Mouse (Mus musculus) heart, postnatal 14 days (tissue): Measurements from ENCODE around the gene Fam161a. TPM values are rescaled to one million over a fixed set of nuclear protein-coding genes. Genes with fewer than 3 reads are reported as not detected.

Source experiments
- DNase-seq, 2 experiments: peaks; one replicate each; pipeline ENCODE4 v3.0.0; 2021 to 2022
- intact Hi-C: fragments of 180-260 bp; cut with DNase I; formaldehyde crosslinking; loops from one replicate; pipeline ENCODE4 v1.15.1; 2025
- long read RNA-seq, 2 experiments: library from polyadenylated mRNA; stranded (forward); transcript quantifications; one replicate each; pipeline ENCODE4 v2.0.0; 2021
- total RNA-seq, 2 experiments: library from RNA; stranded (reverse); gene quantifications; 2 replicates each; pipeline ENCODE4 v1.2.3; 2021

Gene Fam161a
- total RNA-seq, result 1 to 10 TPM; 2.9 to 3.8 TPM
- long read RNA-seq, experiment 1, partial matches to known transcripts, result 0 of 3 reads
- long read RNA-seq, experiment 1, other reads (novel, unspliced or antisense), result 3 of 3 reads
- long read RNA-seq, experiment 2, partial matches to known transcripts, result 1 of 4 reads
- long read RNA-seq, experiment 2, other reads (novel, unspliced or antisense), result 3 of 4 reads

GRCm38 (mm10) chr11:23007481-23008180 lies at the start of gene Fam161a:
TSS of gene Fam161a (plus strand) at chr11:23007531.
- peak; percentile 61 to 76 for DNase-seq
- intact Hi-C loops, result loop anchor here (2.0 to 5.0 kb wide), 4 partner anchors 17 to 265 kb away; partner anchors contain the start of genes Cct4 and Xpo1

- no peak for DNase-seq
- intact Hi-C loops, result loop anchor here (2.0 to 5.0 kb wide), 4 partner anchors 101 to 327 kb away; no protein-coding TSS in a partner anchor
Observed at GRCm38 (mm10) chr11:22957791-22958374, 49.4 kb upstream of the Fam161a start.

GRCm38 (mm10) chr11:22962101-22962500 lies 45.2 kb upstream of the Fam161a start:
- no peak for DNase-seq
- intact Hi-C loops, result loop anchor here (10.0 kb wide), 1 partner anchor 737 kb away; no protein-coding TSS in a partner anchor

- no peak for DNase-seq
- intact Hi-C loops, result loop anchor here (10.0 kb wide), 1 partner anchor 740 kb away; no protein-coding TSS in a partner anchor
Observed at GRCm38 (mm10) chr11:22964401-22964800, 42.9 kb upstream of the Fam161a start.

GRCm38 (mm10) chr11:22965503-22965902 lies 41.8 kb upstream of the Fam161a start:
- intact Hi-C loops, result loop anchor here (10.0 kb wide), 1 partner anchor 741 kb away; no protein-coding TSS in a partner anchor
- no peak for DNase-seq

DNA sequence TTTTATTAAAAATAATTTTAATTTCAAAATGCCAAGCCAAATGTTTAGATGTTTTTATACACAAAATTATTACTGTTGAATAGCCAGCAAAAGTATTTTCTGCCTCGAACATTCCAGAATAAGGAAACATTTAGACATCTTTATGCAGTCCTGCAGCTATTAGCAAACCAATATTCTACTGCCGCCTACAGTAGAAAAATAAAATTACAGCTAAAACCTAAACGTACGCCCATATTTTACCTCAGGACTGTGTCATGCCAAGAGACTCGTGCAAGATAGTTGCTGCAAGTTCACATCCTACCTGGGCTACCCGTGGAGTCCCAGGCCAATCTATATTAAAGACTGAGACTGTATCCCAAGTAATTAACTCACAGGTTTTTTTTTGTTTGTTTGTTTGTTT lies 37.8 kb upstream of the Fam161a start:
- intact Hi-C loops, result loop anchor here (10.0 kb wide), 1 partner anchor 745 kb away; no protein-coding TSS in a partner anchor
- no peak for DNase-seq

GRCm38 (mm10) chr11:22970546-22970945 lies 36.8 kb upstream of the Fam161a start:
- no peak for DNase-seq
- intact Hi-C loops, result no loop called here

- peak; percentile 37 to 52 for DNase-seq
- intact Hi-C loops, result no loop called here
Observed at GRCm38 (mm10) chr11:22971835-22972709, 35.3 kb upstream of the Fam161a start, which contains the start of gene Zrsr1. TSS of gene Zrsr1 (plus strand) at chr11:22972005.

DNA sequence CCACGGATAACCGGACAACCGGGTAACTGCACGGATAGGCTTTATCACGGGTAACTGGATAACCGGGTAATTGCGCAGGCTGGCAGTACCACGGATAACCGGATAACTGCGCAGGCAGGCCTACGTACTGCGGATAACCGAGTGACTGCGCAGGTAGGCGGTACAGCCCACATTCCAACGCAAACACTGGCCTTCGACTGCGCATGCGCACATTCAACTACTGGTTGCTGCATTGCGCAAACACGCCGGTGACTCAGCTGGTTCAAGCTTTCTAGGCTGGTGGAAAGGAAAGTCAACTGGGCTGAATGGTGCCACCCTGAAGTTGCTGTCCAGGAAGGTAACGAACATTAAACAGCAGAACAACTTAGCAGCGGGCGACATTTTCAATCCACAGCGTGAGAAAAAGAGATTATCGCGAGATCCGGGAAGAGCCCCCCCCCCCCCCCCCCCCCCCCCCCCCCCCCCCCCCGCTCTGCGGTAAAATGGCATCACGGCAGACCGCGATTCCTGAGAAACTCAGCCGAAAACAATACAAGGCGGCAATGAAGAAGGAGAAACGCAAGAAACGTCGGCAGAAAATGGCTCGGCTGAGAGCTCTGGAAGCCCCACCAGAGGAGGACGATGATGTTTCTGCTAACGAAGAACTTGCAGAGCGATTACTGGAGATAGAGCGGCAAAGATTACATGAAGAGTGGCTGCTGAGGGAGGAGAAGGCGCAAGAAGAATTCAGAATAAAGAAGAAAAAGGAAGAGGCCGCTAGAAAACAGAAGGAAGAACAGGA lies 34.4 kb upstream of the Fam161a start:
- intact Hi-C loops, result no loop called here
- DNase-seq, result peak; percentile 75 to 82

DNA sequence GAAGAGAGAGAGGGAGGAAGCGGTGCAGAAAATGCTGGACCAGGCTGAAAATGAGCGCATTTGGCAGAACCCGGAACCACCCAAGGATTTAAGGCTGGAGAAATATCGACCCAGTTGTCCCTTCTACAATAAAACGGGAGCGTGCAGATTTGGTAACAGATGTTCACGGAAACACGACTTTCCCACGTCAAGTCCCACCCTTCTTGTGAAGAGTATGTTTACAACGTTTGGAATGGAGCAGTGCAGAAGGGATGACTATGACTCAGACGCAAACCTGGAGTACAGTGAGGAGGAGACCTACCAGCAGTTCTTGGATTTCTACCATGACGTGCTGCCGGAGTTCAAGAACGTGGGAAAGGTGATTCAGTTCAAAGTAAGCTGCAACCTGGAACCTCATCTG lies 33.7 kb upstream of the Fam161a start:
- intact Hi-C loops, result no loop called here
- no peak for DNase-seq

DNA sequence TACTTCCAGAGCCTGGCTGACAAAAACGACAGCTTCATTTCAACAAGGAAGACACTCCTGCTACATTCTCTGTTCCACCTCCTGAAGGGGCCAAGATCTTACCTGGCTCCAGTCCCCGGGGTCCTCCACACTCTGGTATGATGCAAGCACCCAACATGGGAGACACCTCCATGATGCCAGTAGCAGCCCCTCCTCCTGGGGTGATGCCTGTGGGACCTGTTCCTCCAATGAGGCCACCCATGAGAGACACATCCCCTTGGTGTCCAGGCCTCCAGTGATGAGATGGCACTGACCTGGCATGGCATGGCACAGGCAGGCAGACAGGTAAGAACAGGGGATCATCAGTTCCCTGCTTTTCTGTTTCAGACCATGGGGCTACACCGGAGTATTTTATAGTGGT lies 29.1 kb upstream of the Fam161a start:
- DNase-seq, result no peak
- intact Hi-C loops, result no loop called here

DNA sequence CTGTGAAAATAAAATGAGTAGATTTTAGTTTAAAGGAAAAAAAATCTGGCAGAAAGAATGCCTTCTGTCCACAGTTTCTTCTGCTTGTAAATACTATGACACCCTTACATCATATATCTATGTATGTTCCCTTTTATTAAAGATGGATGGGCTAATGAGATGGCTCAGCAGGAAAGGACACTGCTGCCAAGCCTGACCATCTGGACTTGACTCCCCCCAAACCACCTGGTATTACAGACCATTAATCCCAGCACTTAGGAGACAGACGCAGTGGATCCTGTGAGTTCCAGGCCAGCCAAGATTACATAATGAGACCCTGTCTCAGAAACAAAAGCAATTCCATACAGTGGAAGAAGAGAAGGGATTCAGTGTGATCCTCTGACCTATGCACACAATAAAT lies 28.6 kb upstream of the Fam161a start:
- intact Hi-C loops, result no loop called here
- DNase-seq, result no peak

DNA sequence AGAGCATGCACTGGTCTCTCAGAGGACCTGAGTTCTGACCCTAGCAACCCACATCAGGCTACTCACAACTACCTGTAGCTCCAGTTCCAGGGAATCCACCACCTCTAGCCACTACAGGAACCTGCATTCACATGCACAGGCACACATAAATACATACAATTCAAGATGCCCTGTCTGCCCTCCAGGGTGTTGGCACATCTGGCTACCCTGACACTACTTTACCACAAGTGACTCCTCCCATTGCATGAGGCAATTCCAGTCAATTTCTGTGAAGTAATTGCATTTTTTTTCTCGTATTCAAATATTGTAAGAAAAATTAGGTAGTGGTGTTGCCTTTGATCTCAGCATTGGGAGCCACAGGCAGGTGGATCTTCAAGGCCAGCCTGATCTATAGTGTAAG lies 28.1 kb upstream of the Fam161a start:
- DNase-seq, result no peak
- intact Hi-C loops, result no loop called here

- DNase-seq, result no peak
- intact Hi-C loops, result loop anchor here (10.0 kb wide), 3 partner anchors 466 to 584 kb away; partner anchors contain the start of genes Ahsa2 and Tmem17
Observed at GRCm38 (mm10) chr11:22981041-22981440, 26.3 kb upstream of the Fam161a start.

DNA sequence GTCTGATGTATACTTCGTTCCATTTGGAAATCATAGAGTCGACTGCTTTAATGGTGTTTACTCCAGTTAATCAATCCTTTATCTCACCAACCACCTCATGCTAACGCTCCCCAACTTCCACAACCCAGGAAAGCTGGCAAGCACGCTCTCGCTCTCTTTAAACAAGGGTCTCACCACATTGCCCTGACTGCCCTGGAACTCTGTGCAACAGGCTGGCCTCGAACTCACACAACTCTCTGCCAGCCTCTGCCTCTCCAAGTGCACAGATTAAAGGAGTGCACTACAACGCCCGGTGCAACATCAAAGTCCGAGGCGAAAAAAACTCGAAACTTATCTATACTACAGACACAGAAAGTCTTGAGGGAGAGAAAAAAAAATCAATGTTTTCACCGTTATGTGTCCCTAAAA lies 25.8 kb upstream of the Fam161a start:
- intact Hi-C loops, result loop anchor here (10.0 kb wide), 3 partner anchors 467 to 583 kb away; partner anchors contain the start of genes Ahsa2 and Tmem17
- DNase-seq, result peak in 1 of 2 experiments; percentile 35

- intact Hi-C loops, result loop anchor here (10.0 kb wide), 3 partner anchors 467 to 583 kb away; partner anchors contain the start of genes Ahsa2 and Tmem17
- DNase-seq, result peak; percentile 98 to 99
Observed at GRCm38 (mm10) chr11:22981984-22982757, 25.2 kb upstream of the Fam161a start, which contains the start of the genes Gm28048 and Commd1. TSS of gene Gm28048 (minus strand) at chr11:22982090. TSS of gene Commd1 (minus strand) at chr11:22982382.

GRCm38 (mm10) chr11:22982846-22983245 lies 24.5 kb upstream of the Fam161a start:
- DNase-seq, result no peak
- intact Hi-C loops, result loop anchor here (10.0 kb wide), 3 partner anchors 468 to 582 kb away; partner anchors contain the start of genes Ahsa2 and Tmem17

DNA sequence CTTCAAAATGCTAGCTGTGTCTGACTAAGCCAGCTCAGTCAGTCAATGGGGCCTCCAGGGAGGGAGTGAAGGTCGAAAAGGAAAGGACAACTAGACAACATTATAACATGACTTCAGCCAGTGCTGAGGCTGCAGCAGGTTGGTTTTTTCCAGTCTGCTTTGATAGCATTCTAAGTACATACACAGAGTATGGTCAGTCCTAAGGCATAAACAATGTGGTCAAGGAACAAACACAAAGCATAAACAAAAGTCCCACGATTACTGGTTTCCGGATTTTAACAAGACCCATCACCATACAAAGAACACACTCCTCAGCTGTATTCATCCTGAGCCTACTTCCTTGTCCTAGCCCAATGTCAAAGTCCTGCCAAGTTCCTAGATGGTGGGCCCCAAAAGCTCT lies 21.8 kb upstream of the Fam161a start:
- intact Hi-C loops, result loop anchor here (5.0 to 10.0 kb wide), 4 partner anchors 162 to 579 kb away; partner anchors contain the start of genes Ahsa2 and Tmem17
- no peak for DNase-seq
